Mouse (Mus musculus) liver, embryonic 12.5 days (tissue): ENCODE results near the gene Runx1. TPM values are rescaled to one million over a fixed set of nuclear protein-coding genes. Genes with fewer than 3 reads are reported as not detected.

Source experiments
- ATAC-seq: fragments of 200-750 bp; cut with Nextera tagmentation; 2 replicates; pipeline ENCODE4 v1.8.0; 2017; ENCODE audit warnings: moderate number of reproducible peaks, mild to moderate bottlenecking, moderate library complexity
- H3K27ac ChIP-seq: fragments of 300-500 bp; sonication (generic); 2 replicates; pipeline ENCODE4 v1.5.1; 2016; ENCODE audit warnings: mild to moderate bottlenecking
- H3K27me3 ChIP-seq: fragments of 300-500 bp; sonication (generic); replicated peaks from 2 replicates; pipeline ENCODE4 v1.6.1; 2016; ENCODE audit warnings: mild to moderate bottlenecking, moderate library complexity
- H3K36me3 ChIP-seq: fragments of 300-500 bp; sonication (generic); 2 replicates; pipeline ENCODE4 v1.6.1; 2016; ENCODE audit warnings: mild to moderate bottlenecking, moderate library complexity
- H3K4me1 ChIP-seq: fragments of 300-500 bp; sonication (generic); 2 replicates; pipeline ENCODE4 v1.6.1; 2016
- H3K4me2 ChIP-seq: fragments of 300-500 bp; sonication (generic); 2 replicates; pipeline ENCODE4 v1.6.1; 2016; ENCODE audit warnings: mild to moderate bottlenecking, moderate library complexity
- H3K4me3 ChIP-seq: fragments of 300-500 bp; sonication (generic); 2 replicates; pipeline ENCODE4 v1.5.1; 2016; ENCODE audit warnings: mild to moderate bottlenecking, moderate library complexity
- H3K9ac ChIP-seq: fragments of 300-500 bp; sonication (generic); 2 replicates; pipeline ENCODE4 v1.6.1; 2016; ENCODE audit warnings: mild to moderate bottlenecking, moderate library complexity
- H3K9me3 ChIP-seq: fragments of 300-500 bp; sonication (generic); replicated peaks from 2 replicates; pipeline ENCODE4 v1.6.1; 2016; ENCODE audit warnings: mild to moderate bottlenecking, moderate library complexity
- WGBS: fragments of 180-500 bp; shearing (Covaris S2); methylation state at CpG from one replicate; pipeline ENCODE4 v1.1.7; 2016; ENCODE audit not compliant: insufficient replicate concordance; 5-methylcytosine and 5-hydroxymethylcytosine counted together
- polyA plus RNA-seq: library from polyadenylated mRNA; unstranded; fragments of >200 nt; fragmentation: Nextera tagmentation; extraction: Ambion mirVana; gene quantifications from 2 replicates; pipeline ENCODE4 v1.2.1, GENCODE M21; 2016

The Runx1 gene
- polyA plus RNA-seq, 1 experiment from 2014 or later = 11.7 TPM

DNA sequence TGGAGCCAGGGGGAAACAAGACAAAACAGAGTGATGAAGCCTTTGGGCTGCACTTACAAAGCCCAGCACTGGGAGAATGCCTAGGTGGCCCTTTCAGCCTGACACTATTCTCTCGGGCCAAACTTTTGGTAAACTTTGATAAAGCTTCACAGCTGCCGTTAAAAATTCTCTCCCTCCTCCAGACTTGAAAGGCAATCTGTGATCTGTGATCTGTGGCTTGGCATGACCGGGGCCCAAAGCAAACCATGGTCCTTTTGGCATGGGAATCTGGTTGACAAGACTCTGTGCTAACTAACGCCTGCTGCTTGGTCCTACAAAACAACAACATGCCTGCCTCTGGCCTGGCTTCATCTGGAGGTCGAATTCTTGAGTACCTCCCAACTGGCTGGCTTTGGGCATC is 188.9 kb downstream of the Runx1 start:
- H3K27ac ChIP-seq = no peak overlapping the region
- no peak overlapping the region for H3K9ac ChIP-seq
- H3K36me3 ChIP-seq = peaks cover 64% of the 10 kb centered on the region
- 61% methylated on average over 5 of the region's 5 CpGs for WGBS
- H3K9me3 ChIP-seq = no peaks in the 10 kb centered on the region
- H3K27me3 ChIP-seq = no peaks in the 10 kb centered on the region
- no peak overlapping the region for H3K4me3 ChIP-seq
- H3K4me2 ChIP-seq = no peak overlapping the region
- ATAC-seq = no peak
- H3K4me1 ChIP-seq = peaks cover 11% of the 10 kb centered on the region; the same call in 1 of the 2 replicates

DNA sequence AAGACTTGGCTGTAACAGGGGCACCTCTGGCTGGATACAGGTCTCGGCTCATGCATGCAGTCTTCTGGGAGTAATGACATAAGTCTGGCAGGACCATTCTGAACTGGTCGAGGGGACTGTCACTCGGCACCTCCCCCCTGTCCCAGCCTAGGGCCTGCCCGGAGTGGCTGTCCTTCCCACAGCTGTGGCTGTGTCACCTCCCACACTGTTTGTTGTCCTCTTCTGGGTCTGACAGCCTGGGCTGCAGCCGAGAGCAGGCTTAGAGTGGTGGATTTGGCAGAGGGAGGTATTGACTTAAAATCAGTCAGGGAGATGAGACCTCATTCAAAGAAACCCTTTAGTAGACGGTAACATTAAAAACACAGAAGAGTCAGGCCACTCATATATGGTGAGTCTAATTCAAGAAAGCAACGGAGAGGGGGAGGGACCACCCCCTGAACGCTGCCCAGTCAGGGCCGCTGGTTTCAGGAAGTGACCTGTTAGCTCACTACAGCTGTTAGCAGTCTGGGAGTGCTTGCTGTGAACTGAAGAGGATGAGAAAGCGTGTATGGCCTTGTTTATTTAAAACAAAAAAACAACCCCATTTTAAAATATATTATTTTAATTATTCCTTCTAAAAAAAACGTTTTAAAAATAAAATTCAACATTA is 193.7 kb downstream of the Runx1 start:
- Histone ChIP-seq H3K9me3 (no peaks in the 10 kb centered on the region), H3K27ac (no peak overlapping the region), H3K36me3 (peaks cover 77% of the 10 kb centered on the region), H3K4me1 (peaks cover 9% of the 10 kb centered on the region; the same call in 1 of the 2 replicates), H3K4me3 (no peak overlapping the region), H3K9ac (no peak overlapping the region), H3K4me2 (no peak overlapping the region; the same call in 1 of the 2 replicates), H3K27me3 (no peaks in the 10 kb centered on the region)
- 56% methylated on average over 11 of the region's 11 CpGs for WGBS
- ATAC-seq = peak; percentile 31

DNA sequence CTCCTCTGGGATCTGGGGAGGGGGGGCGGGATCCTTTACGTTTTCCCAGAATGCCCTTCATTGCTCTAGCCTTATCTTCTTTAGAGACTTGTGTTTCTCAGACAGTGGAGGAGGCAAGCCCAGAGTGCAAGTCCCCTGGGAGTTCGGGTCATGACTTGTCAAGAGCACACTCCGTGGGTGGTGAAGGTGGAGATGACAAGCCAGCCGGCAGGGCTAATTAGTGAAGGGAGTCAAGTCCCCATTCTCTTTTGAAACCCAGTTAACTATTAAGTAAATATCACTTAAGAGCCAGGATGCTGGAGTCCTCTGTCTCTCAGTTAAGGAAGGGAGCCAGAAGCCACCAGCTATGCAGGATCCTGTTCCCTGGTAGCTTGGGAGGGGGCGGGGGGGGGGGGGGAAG is 194.3 kb downstream of the Runx1 start:
- Histone ChIP-seq H3K27ac (no peak overlapping the region), H3K36me3 (peaks cover 79% of the 10 kb centered on the region), H3K4me2 (no peak overlapping the region), H3K4me3 (no peak overlapping the region), H3K4me1 (peaks cover 9% of the 10 kb centered on the region; the same call in 1 of the 2 replicates), H3K9ac (no peak overlapping the region), H3K9me3 (no peaks in the 10 kb centered on the region), H3K27me3 (no peaks in the 10 kb centered on the region)
- WGBS = 62% methylated on average over 5 of the region's 6 CpGs
- ATAC-seq = no peak

DNA sequence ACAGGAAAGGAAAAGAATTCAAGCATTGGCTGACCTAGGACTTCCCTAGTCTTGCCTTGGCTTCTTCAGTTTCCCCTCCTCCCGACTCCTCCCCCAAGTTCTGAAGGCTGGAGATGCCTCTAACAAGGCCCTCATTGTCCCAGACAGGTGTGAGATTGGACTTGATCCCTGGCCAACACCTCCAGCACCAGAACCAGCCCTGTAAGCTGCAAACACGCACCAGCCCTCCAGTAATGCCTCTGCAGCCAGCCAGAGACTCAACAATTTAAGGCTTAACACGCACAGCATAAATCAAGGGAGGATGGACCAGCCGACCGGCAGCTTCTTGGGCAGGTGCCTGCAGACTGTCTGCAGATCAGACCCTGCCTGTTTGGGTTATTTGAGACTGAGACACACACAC is 195.0 kb downstream of the Runx1 start:
- H3K4me2 ChIP-seq = no peak overlapping the region
- H3K27ac ChIP-seq = no peak overlapping the region
- no peak for ATAC-seq
- no peak overlapping the region for H3K9ac ChIP-seq
- 77% methylated on average over 5 of the region's 5 CpGs for WGBS
- peaks cover 9% of the 10 kb centered on the region; the same call in 1 of the 2 replicates for H3K4me1 ChIP-seq
- H3K4me3 ChIP-seq = no peak overlapping the region
- peaks cover 72% of the 10 kb centered on the region for H3K36me3 ChIP-seq
- H3K27me3 ChIP-seq = no peaks in the 10 kb centered on the region
- no peaks in the 10 kb centered on the region for H3K9me3 ChIP-seq

DNA sequence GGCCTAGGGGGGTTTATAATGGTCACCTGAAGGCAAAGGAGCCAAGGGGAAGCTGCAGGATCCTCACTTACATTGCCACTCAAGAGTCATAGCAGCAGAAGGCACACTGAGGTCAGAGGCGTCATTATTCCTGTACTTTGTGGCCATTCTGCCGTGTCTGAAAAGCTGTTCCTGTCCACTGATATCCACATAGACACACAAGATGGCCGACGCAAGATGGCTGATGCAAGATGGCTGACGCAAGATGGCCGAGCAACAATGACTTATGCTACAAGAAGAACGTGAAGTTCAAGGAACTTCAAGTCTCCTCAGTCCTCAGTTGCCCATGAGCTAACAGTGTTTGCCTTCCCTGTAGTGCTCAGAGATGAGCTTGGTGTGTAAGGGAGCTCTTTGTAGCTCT is 196.1 kb downstream of the Runx1 start:
- no peak overlapping the region for H3K4me3 ChIP-seq
- no peaks in the 10 kb centered on the region for H3K27me3 ChIP-seq
- H3K9ac ChIP-seq = no peak overlapping the region
- no peak overlapping the region for H3K4me2 ChIP-seq
- no peak for ATAC-seq
- no peak overlapping the region for H3K27ac ChIP-seq
- no peaks in the 10 kb centered on the region for H3K9me3 ChIP-seq
- H3K4me1 ChIP-seq = peaks cover 9% of the 10 kb centered on the region; the same call in 1 of the 2 replicates
- WGBS = 89% methylated on average over 7 of the region's 7 CpGs
- peaks cover 69% of the 10 kb centered on the region for H3K36me3 ChIP-seq

DNA sequence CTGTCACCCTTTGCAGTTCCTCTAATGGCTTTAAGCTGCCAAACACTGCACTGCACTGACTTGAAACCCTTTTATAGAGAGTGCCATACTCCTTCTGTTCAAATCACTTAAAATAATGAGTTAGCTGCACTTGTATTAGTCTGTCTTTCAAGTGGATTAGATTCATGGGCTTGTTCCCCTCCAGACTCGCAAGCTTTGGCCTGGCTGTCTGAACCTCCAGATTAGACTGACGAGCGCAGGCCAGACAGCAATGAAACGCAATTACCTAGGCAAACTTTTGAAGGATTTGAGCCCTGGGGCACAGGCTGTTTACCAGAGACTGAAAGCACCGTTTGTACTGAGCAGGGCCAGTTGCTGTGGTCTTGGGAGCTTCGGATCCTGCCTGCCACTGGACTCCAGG is 198.7 kb downstream of the Runx1 start:
- no peaks in the 10 kb centered on the region for H3K27me3 ChIP-seq
- no peak overlapping the region for H3K27ac ChIP-seq
- no peak overlapping the region for H3K4me2 ChIP-seq
- H3K36me3 ChIP-seq = peaks cover 81% of the 10 kb centered on the region
- no peak overlapping the region for H3K9ac ChIP-seq
- no peaks in the 10 kb centered on the region for H3K9me3 ChIP-seq
- H3K4me1 ChIP-seq = peaks cover 9% of the 10 kb centered on the region; the same call in 1 of the 2 replicates
- H3K4me3 ChIP-seq = no peak overlapping the region
- ATAC-seq = no peak
- 68% methylated on average over 6 of the region's 6 CpGs for WGBS

DNA sequence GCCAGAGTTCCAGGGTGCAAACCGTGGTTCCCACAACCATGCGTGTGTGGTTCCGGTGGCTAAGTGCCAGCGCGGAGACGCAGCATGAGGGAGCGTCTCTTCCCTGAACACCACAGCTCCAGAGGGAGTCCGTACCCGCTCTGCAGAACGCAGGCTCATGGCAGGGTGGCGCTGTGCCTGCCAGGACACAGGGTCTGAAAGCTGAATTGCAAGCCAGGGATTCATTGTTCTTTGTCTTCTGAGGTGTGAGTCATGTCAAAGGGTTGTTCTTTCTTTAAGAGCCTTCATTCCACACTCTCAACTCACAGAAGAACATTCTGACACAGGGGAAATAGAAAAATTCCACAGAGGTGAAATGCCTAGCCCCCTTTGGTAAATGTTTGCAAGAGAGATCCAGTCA is 202.0 kb downstream of the Runx1 start:
- Histone ChIP-seq H3K4me3 (no peak overlapping the region), H3K4me2 (no peak overlapping the region), H3K27ac (no peak overlapping the region), H3K9ac (no peak overlapping the region), H3K27me3 (no peaks in the 10 kb centered on the region), H3K36me3 (peaks cover 80% of the 10 kb centered on the region), H3K9me3 (no peaks in the 10 kb centered on the region), H3K4me1 (no peaks in the 10 kb centered on the region)
- 92% methylated on average over 11 of the region's 11 CpGs for WGBS
- ATAC-seq = no peak

DNA sequence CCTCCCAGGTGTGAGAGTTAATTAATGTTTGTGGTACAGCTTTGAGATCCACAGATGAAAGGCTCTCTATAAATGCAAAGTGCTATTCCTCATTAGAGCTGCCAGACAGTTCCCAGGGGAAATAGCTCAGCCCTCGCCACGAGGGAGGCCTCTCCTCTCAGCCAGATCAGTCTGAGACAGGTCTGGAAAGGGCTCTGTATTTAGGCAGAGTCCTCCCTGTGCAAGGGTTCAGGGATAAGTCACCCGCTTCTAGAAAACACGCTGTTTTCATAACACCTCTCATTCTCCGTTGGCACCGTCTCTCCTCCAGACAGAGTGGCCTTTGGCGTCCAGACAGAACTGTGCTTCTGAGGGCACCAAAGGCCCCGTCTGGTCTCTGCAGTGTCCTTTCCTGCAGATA is 204.1 kb downstream of the Runx1 start:
- peaks cover 9% of the 10 kb centered on the region for H3K9me3 ChIP-seq
- H3K27ac ChIP-seq = no peak overlapping the region
- no peak overlapping the region for H3K4me3 ChIP-seq
- no peak overlapping the region for H3K9ac ChIP-seq
- no peak for ATAC-seq
- 78% methylated on average over 8 of the region's 8 CpGs for WGBS
- H3K4me2 ChIP-seq = no peak overlapping the region
- peaks cover 81% of the 10 kb centered on the region for H3K36me3 ChIP-seq
- H3K27me3 ChIP-seq = no peaks in the 10 kb centered on the region
- no peaks in the 10 kb centered on the region for H3K4me1 ChIP-seq

DNA sequence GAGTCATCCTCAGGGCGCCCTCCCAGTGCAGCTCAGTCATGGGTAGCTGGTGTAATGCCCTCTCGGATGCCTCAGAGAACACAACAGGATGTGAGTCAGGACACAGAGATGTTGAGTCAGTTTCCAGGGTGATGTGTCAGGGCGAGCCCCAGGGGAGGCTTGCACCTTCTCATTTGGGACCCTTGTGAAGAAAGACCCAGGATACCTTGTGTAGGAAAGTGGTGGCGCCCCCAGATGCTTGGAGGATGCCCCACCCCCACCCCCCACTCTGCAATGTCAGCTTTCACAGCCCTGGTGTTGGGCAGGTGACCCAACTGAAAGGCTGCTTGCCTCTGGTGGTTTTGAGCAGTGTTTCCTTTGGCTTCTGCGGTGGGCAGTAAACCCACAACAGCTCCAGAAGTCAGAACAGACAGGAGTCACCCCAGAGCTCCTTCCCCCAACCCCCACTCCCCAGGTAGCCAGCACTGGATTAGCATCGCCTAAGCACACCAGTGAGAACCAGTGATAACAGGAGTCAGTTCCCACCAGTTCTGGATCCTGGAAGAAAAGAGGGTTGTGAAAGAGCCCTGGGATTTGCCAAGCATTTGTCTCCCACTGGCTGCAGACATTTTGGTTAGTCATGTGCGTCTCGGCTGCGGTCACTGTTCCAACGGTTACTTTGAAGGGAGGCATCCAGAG is 205.0 kb downstream of the Runx1 start:
- Histone ChIP-seq H3K36me3 (peaks cover 79% of the 10 kb centered on the region), H3K9me3 (peaks cover 9% of the 10 kb centered on the region), H3K4me2 (no peak overlapping the region), H3K4me1 (no peaks in the 10 kb centered on the region), H3K9ac (no peak overlapping the region), H3K27ac (no peak overlapping the region), H3K4me3 (no peak overlapping the region), H3K27me3 (no peaks in the 10 kb centered on the region)
- 67% methylated on average over 10 of the region's 10 CpGs for WGBS
- ATAC-seq = no peak

DNA sequence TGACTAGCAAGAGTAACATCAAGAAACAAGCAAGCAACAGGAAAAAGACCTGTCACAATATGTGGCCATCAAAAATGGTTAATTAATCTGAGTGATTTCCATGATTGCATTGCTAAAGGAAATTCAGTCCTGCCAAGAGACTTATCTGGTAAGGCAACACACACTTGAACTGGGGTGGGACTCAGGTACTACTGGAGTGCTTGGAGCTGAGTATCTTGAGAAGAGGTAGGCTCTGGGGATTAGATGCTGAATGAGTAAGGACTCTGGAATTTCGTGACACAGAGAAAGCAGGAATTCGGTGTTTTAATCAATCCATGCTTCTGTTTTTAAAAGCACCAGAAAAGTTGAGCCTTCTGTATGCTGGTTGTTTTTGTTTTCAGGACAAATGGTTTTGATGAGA is 209.1 kb downstream of the Runx1 start:
- H3K4me1 ChIP-seq = no peaks in the 10 kb centered on the region
- ATAC-seq = no peak
- no peaks in the 10 kb centered on the region for H3K27me3 ChIP-seq
- H3K4me2 ChIP-seq = no peak overlapping the region
- peaks cover 72% of the 10 kb centered on the region for H3K36me3 ChIP-seq
- 90% methylated on average over 2 of the region's 2 CpGs for WGBS
- H3K9ac ChIP-seq = no peak overlapping the region
- peaks cover 9% of the 10 kb centered on the region for H3K9me3 ChIP-seq
- H3K4me3 ChIP-seq = no peak overlapping the region
- H3K27ac ChIP-seq = no peak overlapping the region

DNA sequence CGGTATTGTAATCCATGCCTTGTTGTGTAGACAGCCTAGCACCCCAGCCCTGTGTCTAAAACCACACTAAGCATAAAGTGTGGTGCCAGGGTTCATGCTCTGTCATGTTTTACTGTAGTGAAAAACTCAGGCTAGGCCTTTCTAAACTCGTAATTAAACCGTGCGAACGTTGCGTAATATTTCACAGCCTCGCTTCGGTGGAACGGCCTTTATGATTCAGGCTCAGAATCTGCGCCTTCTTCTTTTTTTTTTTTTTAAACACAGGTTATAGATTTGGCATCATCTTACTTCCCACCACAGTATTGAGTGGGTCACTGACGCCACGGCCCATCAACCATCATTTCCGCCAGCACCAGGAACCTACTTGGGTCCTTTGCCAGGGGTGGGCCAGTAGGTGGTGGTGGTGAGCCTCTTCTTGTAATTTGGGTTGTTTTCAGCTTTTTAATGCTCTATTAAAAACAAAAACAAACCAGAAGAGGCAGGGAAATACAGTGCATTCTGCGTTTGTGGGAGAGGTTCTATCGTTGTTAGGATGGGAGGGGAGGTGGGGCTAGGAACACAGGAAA is 210.6 kb downstream of the Runx1 start:
- 90% methylated on average over 15 of the region's 15 CpGs for WGBS
- H3K9me3 ChIP-seq = peaks cover 9% of the 10 kb centered on the region
- H3K27ac ChIP-seq = no peak overlapping the region
- ATAC-seq = no peak
- no peak overlapping the region for H3K9ac ChIP-seq
- H3K4me2 ChIP-seq = no peak overlapping the region
- H3K4me3 ChIP-seq = no peak overlapping the region
- no peaks in the 10 kb centered on the region for H3K27me3 ChIP-seq
- no peaks in the 10 kb centered on the region for H3K4me1 ChIP-seq
- peaks cover 74% of the 10 kb centered on the region for H3K36me3 ChIP-seq

DNA sequence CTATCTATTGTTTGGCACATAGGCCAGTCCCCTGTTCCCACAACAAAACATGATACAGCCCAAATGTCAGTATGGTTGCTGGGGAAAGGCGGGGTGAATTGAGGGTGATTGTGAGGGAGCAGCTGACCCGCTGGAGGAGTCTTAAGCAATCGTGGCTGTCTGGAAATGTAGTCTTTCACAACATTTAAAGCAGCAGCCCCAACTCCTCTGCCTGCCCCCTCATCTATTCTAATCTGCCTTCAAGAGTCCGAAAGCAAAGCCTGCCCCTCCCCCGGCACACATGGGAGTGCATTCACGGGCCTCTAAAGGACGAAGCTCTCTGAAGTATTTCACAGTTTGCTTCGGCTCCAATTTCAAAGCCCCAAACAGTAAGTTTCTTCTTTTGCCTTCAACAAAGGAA is 213.4 kb downstream of the Runx1 start:
- no peak overlapping the region for H3K4me2 ChIP-seq
- no peak overlapping the region for H3K4me3 ChIP-seq
- H3K9me3 ChIP-seq = no peaks in the 10 kb centered on the region
- H3K27ac ChIP-seq = no peak overlapping the region
- no peaks in the 10 kb centered on the region for H3K27me3 ChIP-seq
- 0 out of 2 replicates have a peak, but pooled peaks cover 5% of the 10 kb centered on the region for H3K4me1 ChIP-seq
- 74% methylated on average over 8 of the region's 8 CpGs for WGBS
- H3K9ac ChIP-seq = no peak overlapping the region
- peaks cover 61% of the 10 kb centered on the region for H3K36me3 ChIP-seq
- ATAC-seq = no peak
